Mouse (Mus musculus) G1E (cell line): ENCODE measurements at regions not wholly inside any gene's neighbourhood (a gene's known extent, or its start where the extent isn't known, plus 50 kb on each side); places are given as distances from the start of the nearest gene placed in this dataset.

Source experiments
- CTCF ChIP-seq: IDR thresholded peaks from 2 replicates; pipeline ENCODE4 v1.5.1; 2012; ENCODE audit warnings: low read depth, low read length, inconsistent platforms, mixed read lengths
- GATA1 ChIP-seq: IDR thresholded peaks from 2 replicates; pipeline ENCODE4 v1.6.1; 2012; ENCODE audit warnings: borderline replicate concordance, low read length, inconsistent platforms, mixed read lengths
- GATA2 ChIP-seq: IDR thresholded peaks from 2 replicates; pipeline ENCODE4 v1.6.1; 2012; ENCODE audit warnings: low read depth, low read length, inconsistent platforms, borderline replicate concordance
- TAL1 ChIP-seq: conservative IDR thresholded peaks from 2 replicates; pipeline ENCODE4 v1.6.1; 2012; ENCODE audit warnings: low read depth, low read length, inconsistent platforms, mixed read lengths

DNA sequence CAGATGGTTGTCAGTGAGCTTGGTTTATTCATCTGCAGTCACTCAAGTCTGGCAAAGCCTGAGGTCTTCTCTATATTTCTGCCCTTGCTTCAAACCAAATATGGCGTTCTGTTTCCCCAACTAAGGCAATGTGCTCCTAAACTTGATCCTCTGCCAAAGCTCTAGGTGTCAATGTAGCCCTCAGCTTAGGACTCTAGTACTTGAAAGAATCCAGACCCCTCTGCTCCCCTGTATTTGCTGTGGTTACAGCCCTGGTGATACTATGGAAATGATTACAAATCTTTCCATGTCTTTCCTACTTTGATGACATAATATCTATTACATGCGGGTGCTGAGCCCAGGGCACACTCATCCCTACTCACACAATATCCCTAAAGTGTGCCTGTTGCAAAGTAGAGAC, 672.9 kb upstream of the Tbl1xr1 start:
- TF ChIP-seq GATA2, result no peak
- TF ChIP-seq GATA1, result no peak
- TF ChIP-seq CTCF, result no peak
- TF ChIP-seq TAL1, result no peak
